10 mouse cellular contexts compared by ENCODE assay signal in genomic region chr2:29100822-29101534, GRCm38 (mm10). TPM values are rescaled to one million over a fixed set of nuclear protein-coding genes. Genes with fewer than 3 reads are reported as not detected.
DNase-seq lines count a peak whose midpoint lies in the region; ATAC-seq and TF ChIP-seq lines count a peak whose summit lies in the region.
"Had no signal": no experiment of that assay in that cellular context is flagged by ENCODE, and none has a peak within 500 bp of the region (broad histone marks: within the 10 kb centered on the region; RNA-seq: fewer than 3 reads in every experiment).

No protein-coding gene starts in this region.

- H3K27me3 ChIP-seq in CH12.LX (replicated peaks), result no peaks in the 10 kb centered on the region
- H3K27me3 ChIP-seq in liver, embryonic 16.5 days (ENCODE audit: control insufficient read depth, insufficient read depth, low read depth, low read length), result no peaks in the 10 kb centered on the region
- H3K27me3 ChIP-seq: limb, embryonic 15.5 days had no signal

- peak overlapping the region; percentile 61 for H3K9ac ChIP-seq in CH12.LX (ENCODE audit: insufficient read depth, low read depth)
- H3K9ac ChIP-seq in liver, embryonic 16.5 days (ENCODE audit: low read depth, low read length), result no peak overlapping the region
- H3K9ac ChIP-seq: hindbrain, embryonic 14.5 days; limb, embryonic 15.5 days had no signal

- in situ Hi-C loops in CH12.LX (cut with MboI; ENCODE audit: low pct_ligation_motif_present, low pct_unique_long_range_greater_than_20kb, low sequenced_read_pairs), result no loop called here

- TF ChIP-seq CTCF in CH12.LX (conservative IDR thresholded peaks at IDR 0.05 in 1 of 2, IDR thresholded peaks at IDR 0.05 in 1 of 2; ENCODE audit: low read depth in 2 of 2, low read length in 2 of 2), result no peak

- 43% methylated on average over 7 of the region's 7 CpGs for WGBS in liver, embryonic 16.5 days (ENCODE audit: insufficient replicate concordance)

- H3K4me1 ChIP-seq in CH12.LX (ENCODE audit: control insufficient read depth in 1 of 2, insufficient read depth in 2 of 2), result peaks cover 0 to 14% of the 10 kb centered on the region in 2 experiments; a peak in 2 of 4 replicates
- no peaks in the 10 kb centered on the region for H3K4me1 ChIP-seq in liver, embryonic 16.5 days (ENCODE audit: control insufficient read depth, low read depth, low read length)

- no peak for TF ChIP-seq POLR2A in CH12.LX (IDR thresholded peaks at IDR 0.05; ENCODE audit: low read depth, low read length)

- no peak overlapping the region for H3K27ac ChIP-seq in CH12.LX (ENCODE audit: insufficient read depth, low read depth)
- H3K27ac ChIP-seq in liver, embryonic 16.5 days (ENCODE audit: low read length), result no peak overlapping the region
- H3K27ac ChIP-seq: hindbrain, embryonic 14.5 days; limb, embryonic 15.5 days had no signal

- TF ChIP-seq EP300 in CH12.LX (IDR thresholded peaks at IDR 0.05; ENCODE audit: low read length), result no peak

- no peak for TF ChIP-seq RAD21 in CH12.LX (IDR thresholded peaks at IDR 0.05; ENCODE audit: low read depth, low read length)

- no peaks in the 10 kb centered on the region for H3K79me2 ChIP-seq in CH12.LX (replicated peaks; ENCODE audit: control insufficient read depth, extremely low read depth, insufficient read depth, poor library complexity, severe bottlenecking)

- no peaks in the 10 kb centered on the region for H3K36me3 ChIP-seq in CH12.LX (replicated peaks in 1 of 2; ENCODE audit: control insufficient read depth in 1 of 2, insufficient read depth in 1 of 2, low read length in 1 of 2)
- H3K36me3 ChIP-seq in liver, embryonic 16.5 days (ENCODE audit: control insufficient read depth, insufficient read depth), result no peaks in the 10 kb centered on the region
- H3K36me3 ChIP-seq: limb, embryonic 15.5 days had no signal

- DNase-seq in heart, adult 9 months (ENCODE audit: low spot score in 2 of 2), result peak; percentile 22 to 37
- DNase-seq in heart, postnatal 4 days, result no peak
- no peak for DNase-seq in CH12.LX (ENCODE audit: extremely low read depth)
- DNase-seq in thymus, postnatal 36 days, result no peak
- no peak for DNase-seq in embryo, embryonic 10 days (ENCODE audit: low spot score)
- no peak for DNase-seq in thymus, adult 18-20 months

- no peaks in the 10 kb centered on the region for H3K9me3 ChIP-seq in CH12.LX (replicated peaks; ENCODE audit: low read length)
- H3K9me3 ChIP-seq in liver, embryonic 16.5 days (replicated peaks; ENCODE audit: control insufficient read depth, low read length), result no peaks in the 10 kb centered on the region
- H3K9me3 ChIP-seq: limb, embryonic 15.5 days had no signal

- ATAC-seq in erythroblast, adult 5-6 weeks (replicated peaks; ENCODE audit: low FRiP score, poor library complexity, severe bottlenecking), result peak; percentile 39; the same call in 1 of the 2 replicates
- no peak for ATAC-seq in liver, embryonic 16.5 days (ENCODE audit: low read depth)

- no peak overlapping the region for H3K4me3 ChIP-seq in CH12.LX (replicated peaks in 1 of 3; ENCODE audit: low read depth in 2 of 3, low read length in 2 of 3, poor library complexity in 1 of 3)
- H3K4me3 ChIP-seq in liver, embryonic 16.5 days (ENCODE audit: low read depth, low read length), result peak overlapping the region; percentile 11
- H3K4me3 ChIP-seq: limb, embryonic 15.5 days had no signal

- H3K4me2 ChIP-seq in CH12.LX (ENCODE audit: insufficient read depth, low read depth, poor library complexity, severe bottlenecking), result peak overlapping the region; percentile 86
- H3K4me2 ChIP-seq in liver, embryonic 16.5 days (ENCODE audit: low read depth, low read length), result peak overlapping the region; percentile 34
- H3K4me2 ChIP-seq: hindbrain, embryonic 14.5 days; limb, embryonic 15.5 days had no signal

- dilution Hi-C loops in CH12.LX (cut with MboI; ENCODE audit: extremely low pct_ligation_motif_present, extremely low pct_unique_long_range_greater_than_20kb, low sequenced_read_pairs), result no loop called here

TF ChIP-seq in CH12.LX, 34 proteins besides CTCF, POLR2A, EP300 and RAD21:
- TF ChIP-seq ZNF384 (IDR thresholded peaks at IDR 0.05; ENCODE audit: low read depth, low read length), result peak; percentile 56; the same call in 1 of the 2 replicates
- TF ChIP-seq UBTF (IDR thresholded peaks at IDR 0.05; ENCODE audit: low read depth, low read length), result no peak
- no peak for TF ChIP-seq SMC3 (IDR thresholded peaks at IDR 0.05; ENCODE audit: low read depth, low read length)
- TF ChIP-seq CHD2 (IDR thresholded peaks at IDR 0.05; ENCODE audit: low read length), result no peak
- TF ChIP-seq POLR2AphosphoS2 (IDR thresholded peaks at IDR 0.05; ENCODE audit: low read depth, low read length), result no peak

RNA-seq across cellular contexts. Expression of gene Setx, which starts 23.0 kb away (rescaled TPM):
- 10 to 100 TPM; 37.5 to 39.8 TPM for total RNA-seq in heart, postnatal 4 days (2021)
- 19.6 and 20.2 TPM in 2 replicates for total RNA-seq in CH12.LX (2012; rRNA removed)
- total RNA-seq in CH12.LX (2014; rRNA removed), result 18.0 and 20.3 TPM in 2 replicates
- polyA plus RNA-seq in CH12.LX (2012; ENCODE audit: insufficient read length, low read depth), result 16.9 and 20.0 TPM in 2 replicates
- 19.6 and 33.2 TPM in 2 replicates for total RNA-seq in erythroblast, adult 5-6 weeks (2015; ENCODE audit: low replicate concordance)
- total RNA-seq in erythroblast, adult 5-6 weeks (2017; ENCODE audit: low replicate concordance), result 25.1 and 27.9 TPM in 2 replicates
- polyA plus RNA-seq in liver, embryonic 16.5 days (2015; fragmentation: Nextera tagmentation; extraction: Ambion mirVana), result 2.3 and 3.3 TPM in 2 replicates

RNA-seq across cellular contexts. Expression of gene Ttf1, which starts 40.9 kb away (rescaled TPM):
- 1 to 10 TPM; 6.1 to 6.3 TPM for total RNA-seq in heart, postnatal 4 days (2021)
- total RNA-seq in CH12.LX (2012; rRNA removed), result 10.9 and 12.0 TPM in 2 replicates
- 9.5 and 12.1 TPM in 2 replicates for total RNA-seq in CH12.LX (2014; rRNA removed)
- polyA plus RNA-seq in CH12.LX (2012; ENCODE audit: insufficient read length, low read depth), result 11.6 and 11.7 TPM in 2 replicates
- total RNA-seq in erythroblast, adult 5-6 weeks (2015; ENCODE audit: low replicate concordance), result 3.3 and 7.1 TPM in 2 replicates
- 9.1 and 14.6 TPM in 2 replicates for total RNA-seq in erythroblast, adult 5-6 weeks (2017; ENCODE audit: low replicate concordance)
- polyA plus RNA-seq in liver, embryonic 16.5 days (2015; fragmentation: Nextera tagmentation; extraction: Ambion mirVana), result 3.8 and 4.1 TPM in 2 replicates

RNA-seq across cellular contexts. Expression of gene Cfap77, which starts 46.1 kb away (rescaled TPM):
- total RNA-seq in heart, postnatal 4 days (2021), result under 1 TPM in 1 of 2 experiments, not detected in 1; 0.27 TPM
- total RNA-seq in CH12.LX (2012; rRNA removed) (0.25 TPM in 2 replicates), CH12.LX (2014; rRNA removed) (0.35 TPM in 1 of 2 replicates, not detected in the other)
- polyA plus RNA-seq in CH12.LX (2012; ENCODE audit: insufficient read length, low read depth), result 0.34 and 0.47 TPM in 2 replicates
- total RNA-seq in erythroblast, adult 5-6 weeks (2015; ENCODE audit: low replicate concordance), result not detected in 2 replicates
- total RNA-seq in erythroblast, adult 5-6 weeks (2017; ENCODE audit: low replicate concordance), result not detected in 2 replicates
- polyA plus RNA-seq in liver, embryonic 16.5 days (2015; fragmentation: Nextera tagmentation; extraction: Ambion mirVana), result 0.11 TPM in 1 of 2 replicates, not detected in the other

Comparison
In these comparisons a context has a peak if more than half of its experiments do, and no peak if none do; other contexts are left out.
1. DNase-seq: peak in heart, adult 9 months (2 of 2); none in heart, postnatal 4 days (single experiment), CH12.LX (single experiment), thymus, postnatal 36 days (0 of 2), embryo, embryonic 10 days (single experiment) and thymus, adult 18-20 months (0 of 2).